Mouse (Mus musculus) 416B (cell line): ENCODE measurements around the gene Atf3.

ENCODE experiments used
- DNase-seq: peaks from one replicate; pipeline ENCODE4 v3.0.0; 2011; ENCODE audit warnings: low read depth

The Atf3 gene

DNA sequence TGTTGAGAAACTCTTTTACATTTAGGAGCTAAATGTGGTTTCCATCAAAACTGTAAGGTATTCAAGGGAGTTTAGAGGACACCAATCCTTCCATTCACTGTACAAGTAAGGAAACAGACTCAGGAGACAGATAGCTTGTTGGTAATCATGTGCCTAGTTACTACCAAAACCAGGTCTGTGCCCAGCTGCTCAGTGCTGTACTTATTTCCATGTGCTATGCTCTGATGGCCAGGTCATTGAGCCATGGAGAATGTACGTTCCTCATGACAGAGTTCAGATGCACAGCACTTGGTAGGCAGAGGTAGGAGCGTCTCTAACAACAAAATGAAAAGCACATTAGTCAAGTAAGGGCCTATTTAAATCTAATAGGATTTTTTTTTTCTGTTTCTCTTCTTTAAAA, 8.7 kb upstream of the Atf3 start:
- DNase-seq: no peak

DNA sequence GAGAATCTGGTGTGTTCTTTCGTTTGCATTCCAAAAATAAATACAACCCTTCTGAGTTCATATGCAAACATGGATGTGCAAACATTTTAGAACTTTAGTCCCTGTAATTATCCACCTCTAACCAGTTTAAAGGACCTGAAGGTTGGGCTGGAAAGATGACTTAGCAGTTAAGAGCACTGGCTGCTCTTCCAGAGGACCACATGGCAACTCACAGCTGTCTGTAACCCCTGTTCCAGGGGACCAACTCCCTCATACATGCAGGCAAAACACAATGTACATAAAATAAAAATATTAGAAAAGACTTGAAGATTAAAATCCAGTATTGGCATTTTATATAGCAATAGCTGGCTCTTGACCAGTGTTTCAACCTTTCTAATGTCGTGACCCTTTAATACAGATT, 7.9 kb upstream of the Atf3 start:
- DNase-seq: no peak

DNA sequence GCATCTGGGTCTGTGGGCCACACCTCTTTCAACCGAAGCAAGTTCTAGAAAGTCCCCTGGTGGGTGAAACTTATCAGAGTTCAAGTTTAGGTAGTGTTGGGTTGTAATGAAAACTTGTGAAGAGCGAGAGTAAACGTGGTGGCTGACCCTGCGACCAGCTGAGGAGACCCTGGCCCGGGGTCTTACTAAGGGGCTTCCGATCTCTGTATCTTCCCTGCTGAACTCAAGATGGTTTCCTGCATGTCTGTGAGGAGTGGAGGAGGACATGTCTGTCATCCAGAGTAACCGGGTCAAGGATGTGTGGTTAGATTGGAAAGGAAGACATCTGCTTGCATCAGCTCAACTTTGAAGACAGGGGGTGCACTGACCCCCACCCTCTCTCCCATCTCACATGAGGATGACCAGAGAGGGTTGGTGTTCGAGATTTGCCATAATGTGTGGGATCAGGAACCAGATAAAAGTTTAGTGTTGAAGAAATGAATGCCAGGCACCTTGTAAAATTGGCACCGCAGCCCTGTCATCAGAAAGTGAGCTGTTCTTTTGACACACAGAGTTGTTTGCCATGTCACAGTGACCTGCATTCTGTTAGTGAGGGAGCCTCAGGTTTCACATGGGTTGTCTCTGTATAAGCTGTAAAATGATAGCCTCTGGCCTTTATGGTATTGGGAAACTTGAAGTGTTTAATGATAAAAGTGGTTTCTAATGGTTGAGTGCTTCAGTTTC, 7.3 kb upstream of the Atf3 start:
- DNase-seq: peak; percentile 78

DNA sequence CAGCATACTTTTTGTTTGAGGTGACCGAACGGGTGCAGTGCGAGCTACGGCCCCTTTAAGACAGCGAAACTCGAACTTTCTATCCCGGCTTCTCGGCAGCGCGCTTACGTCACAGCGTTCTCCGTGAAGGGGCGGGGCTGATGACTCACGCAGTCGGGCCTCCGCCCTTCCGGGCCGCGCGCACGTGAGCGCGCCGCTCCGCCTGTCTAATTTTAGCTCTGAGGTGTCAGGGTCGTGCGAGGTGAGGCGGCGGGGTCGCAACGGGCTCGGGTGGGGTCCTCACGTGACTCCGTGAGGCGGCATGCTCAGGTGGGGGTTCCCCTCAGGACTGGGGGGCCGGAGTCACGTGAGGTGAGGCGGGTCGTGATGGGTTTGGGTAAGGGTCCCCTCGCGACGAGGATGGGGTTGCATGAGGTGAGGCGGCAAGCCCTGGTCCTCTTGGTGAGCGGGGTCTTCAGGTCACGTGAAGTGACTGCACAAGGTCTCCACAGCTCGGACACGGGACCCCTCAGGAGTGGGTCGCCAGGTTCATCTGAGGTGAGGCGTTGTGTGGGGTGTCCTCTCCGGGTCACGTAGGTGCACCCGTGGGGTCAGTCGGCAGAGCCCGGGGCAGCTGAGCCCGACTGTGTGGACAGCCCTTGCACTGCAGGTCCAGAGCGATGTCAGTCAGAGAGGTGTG, 6.6 kb upstream of the Atf3 start:
- peak; percentile 91 for DNase-seq

DNA sequence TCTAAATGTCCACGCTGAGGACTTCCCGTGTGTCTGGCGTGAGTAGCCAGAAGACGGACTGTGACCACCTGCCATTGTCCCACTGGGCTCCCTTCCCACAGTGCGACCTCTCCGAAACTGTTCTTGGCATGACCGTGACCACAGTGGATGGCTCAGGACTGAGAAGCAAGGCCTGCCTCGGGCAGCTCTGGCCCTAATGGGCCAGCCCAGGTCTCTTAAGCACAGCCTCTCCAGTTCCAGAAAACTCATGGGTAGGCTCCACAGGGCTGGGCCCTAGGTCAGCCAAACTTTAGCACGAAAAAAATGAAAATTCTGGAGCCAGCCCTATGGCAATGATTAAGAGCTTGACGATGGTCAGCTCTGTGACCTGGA, 6.1 kb upstream of the Atf3 start:
- DNase-seq: no peak

DNA sequence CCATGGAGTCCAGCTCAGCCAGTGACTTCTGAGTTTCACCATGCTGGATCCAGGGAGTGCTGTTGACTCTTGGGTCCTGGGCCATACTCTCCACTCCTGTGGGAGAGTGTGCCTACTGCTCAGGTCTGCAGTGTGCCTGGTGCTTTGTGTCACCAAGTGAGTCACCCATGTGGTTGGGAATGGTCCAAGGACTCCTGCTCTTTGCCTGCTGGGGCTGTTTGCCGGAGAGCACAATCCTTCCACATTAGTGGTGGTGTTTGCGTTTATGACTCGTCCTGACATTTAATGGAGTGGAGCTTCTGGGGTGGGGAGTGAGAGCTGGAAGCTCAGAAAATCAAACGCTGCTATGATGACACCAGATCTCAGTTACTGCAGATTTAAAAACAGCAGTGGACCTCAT, 4.2 kb upstream of the Atf3 start:
- no peak for DNase-seq

DNA sequence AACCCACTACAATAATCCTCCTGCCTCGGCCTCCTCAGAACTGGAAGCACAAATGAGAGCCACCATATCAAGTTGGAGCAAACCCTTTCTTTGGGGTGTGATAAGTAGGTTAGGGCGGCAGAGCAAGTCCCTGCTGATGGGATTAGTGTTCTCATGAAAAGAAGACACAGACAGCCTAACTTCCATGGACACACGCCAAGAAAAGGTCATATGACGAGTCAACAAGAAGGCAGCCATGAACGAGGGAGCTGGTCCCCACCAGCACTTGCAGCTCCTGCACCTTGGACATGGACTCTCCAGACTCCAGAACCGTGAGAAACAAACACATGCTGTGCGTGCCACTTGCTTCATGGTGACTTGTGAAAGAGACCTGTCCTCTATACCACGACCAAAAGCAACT, 2.7 kb upstream of the Atf3 start:
- DNase-seq: no peak

DNA sequence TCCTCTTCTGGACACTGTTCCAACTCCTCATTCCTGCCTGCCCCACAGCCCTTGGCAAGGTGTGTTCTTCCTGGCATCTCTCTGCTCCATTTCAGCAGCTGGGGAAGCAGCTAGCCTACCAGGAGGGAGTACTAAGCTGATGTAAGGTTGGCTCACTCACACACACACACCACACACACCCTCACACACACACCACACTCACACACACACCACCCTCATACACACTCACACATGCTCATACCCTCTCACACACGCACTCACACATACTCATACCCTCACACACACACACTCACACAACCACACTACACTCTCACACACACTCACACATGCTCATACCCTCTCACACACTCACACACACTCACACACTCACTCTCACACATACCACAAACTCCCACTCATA, 1.9 kb upstream of the Atf3 start:
- DNase-seq: no peak

DNA sequence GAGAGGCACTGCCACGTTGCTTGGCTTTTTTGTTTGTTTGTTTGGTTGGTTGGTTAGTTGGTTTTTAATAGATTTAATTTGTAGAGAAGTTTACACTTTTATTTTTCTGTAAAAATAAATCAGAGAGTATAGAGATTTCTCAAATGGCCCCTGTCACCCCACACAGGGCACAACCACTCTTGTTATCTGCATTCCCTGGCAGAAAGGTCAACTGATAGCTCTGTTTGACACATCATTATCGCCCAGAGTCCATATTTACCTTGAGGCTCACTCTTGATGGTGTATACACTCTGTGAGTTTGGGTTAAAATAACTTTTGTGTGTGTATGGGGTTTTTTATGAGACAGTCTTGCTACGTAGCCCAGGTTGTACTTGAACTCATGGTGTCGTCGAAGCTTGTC, 744 bp upstream of the Atf3 start:
- DNase-seq: no peak

DNA sequence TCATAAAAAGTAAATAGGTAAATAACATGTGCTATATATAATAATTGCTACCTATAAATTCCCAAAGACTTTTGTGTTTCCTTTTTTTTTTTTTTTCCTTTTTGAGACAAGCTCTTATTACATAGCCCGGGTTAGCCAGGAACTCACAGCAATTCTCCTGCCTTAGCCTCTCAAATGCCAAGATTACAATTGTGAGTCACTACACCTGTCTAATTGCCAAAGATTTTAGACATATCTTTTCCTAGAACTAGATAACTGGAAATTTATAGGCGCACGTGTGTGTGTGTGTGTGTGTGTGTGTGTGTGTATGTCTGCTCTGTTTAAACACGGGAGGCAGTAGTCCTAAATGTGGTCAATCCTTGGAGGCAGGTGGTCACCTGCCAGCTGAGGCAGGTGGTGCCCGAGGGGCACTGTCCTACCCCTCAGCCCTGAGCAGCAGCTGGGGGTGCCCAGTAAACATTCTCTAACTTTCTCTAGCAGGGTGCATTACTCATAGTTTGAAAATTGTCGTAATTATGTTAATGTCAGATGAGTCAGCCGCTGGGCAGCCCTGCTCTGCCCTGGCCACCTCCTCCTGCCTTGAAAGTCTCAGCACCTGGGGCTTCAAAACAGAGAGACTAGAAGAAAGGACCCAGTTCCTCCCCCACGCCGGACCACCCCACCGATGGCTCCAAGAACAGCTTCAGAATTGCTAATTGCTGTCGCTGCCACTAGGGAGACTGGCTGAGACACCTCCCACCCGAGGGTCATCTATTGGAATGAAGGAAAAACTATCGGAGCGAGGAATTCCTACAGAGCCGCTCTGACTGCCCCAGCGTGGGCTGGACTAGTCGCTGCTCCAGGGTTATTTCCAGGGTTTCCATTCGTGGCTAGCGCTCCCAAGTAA, 1.8 kb downstream of the Atf3 start:
- no peak for DNase-seq

DNA sequence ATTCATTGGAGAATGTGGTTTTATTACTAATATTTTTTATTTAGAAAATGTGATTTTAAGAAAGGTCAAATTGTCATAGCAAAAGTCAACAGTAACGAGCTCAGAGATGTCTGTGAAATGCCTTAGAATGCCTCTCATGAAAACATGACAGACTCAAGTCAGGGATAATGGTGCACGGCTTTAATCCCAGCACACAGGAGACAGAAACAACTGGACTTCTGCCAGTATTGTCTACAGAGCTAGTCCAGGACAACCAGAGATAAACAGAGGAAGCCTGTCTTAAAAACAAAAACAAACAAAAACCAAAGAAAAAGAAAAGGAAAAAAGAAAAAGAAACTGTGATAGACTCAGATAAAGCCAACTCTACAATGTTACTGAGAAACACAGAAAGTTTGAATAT, 6.7 kb downstream of the Atf3 start:
- DNase-seq: no peak

DNA sequence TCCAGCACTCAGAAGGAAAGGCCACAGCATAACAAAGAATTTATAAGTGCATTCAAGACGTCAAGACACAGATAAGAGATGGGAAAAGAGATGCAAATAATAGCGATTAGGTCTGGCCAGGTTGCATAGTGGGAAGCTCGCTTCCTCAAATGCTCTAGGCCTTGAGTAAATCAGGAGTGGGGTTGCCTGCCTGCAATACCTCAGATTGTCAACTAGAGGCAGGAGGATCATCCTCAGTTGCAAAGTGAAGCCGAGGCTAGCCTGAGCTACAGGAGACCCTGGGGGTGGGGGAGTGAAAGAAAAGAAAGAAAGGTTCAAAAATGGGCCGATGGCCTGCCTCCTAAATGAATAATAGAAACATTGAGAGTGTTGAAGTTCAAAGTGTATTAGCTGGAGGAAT, 12.0 kb downstream of the Atf3 start:
- no peak for DNase-seq

DNA sequence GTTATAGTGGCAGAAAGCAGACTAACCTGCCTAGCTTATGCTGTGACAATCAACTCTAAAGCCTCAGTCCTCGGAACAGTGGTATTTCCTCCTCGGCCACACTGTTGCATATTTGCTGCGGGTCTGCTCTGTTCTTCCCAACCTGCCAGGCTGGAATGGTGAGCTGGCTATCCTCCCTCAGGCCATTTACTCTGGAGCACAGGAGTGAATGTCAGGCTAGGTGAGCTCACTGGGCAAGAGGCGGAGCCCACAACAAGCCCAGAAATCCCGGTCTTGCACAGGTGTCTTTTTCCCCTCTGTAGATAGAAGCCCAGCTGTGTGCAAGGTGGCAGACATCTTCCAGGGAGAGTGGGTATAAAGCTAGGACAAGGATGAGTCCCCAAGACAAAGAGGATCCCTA, 13.0 kb downstream of the Atf3 start:
- DNase-seq: no peak

DNA sequence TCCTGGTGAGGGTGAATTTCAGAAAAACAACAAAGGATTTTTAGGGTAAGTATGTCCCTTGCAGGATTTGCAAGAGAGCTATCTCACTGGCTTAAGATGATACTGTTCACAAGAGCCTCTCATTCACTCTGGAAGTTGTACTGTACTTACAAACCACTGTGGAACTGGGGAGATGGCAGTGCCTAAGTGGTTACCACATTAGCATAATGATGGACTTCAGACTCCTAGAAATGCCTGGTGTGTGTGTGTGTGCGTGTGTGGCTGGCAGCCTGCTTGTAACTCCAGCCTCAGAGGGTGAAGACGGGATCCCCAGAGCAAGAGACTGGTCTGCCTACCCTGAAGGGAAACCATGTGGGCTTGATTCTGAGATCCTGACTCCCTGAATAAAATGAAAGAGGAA, 14.3 kb downstream of the Atf3 start:
- no peak for DNase-seq

DNA sequence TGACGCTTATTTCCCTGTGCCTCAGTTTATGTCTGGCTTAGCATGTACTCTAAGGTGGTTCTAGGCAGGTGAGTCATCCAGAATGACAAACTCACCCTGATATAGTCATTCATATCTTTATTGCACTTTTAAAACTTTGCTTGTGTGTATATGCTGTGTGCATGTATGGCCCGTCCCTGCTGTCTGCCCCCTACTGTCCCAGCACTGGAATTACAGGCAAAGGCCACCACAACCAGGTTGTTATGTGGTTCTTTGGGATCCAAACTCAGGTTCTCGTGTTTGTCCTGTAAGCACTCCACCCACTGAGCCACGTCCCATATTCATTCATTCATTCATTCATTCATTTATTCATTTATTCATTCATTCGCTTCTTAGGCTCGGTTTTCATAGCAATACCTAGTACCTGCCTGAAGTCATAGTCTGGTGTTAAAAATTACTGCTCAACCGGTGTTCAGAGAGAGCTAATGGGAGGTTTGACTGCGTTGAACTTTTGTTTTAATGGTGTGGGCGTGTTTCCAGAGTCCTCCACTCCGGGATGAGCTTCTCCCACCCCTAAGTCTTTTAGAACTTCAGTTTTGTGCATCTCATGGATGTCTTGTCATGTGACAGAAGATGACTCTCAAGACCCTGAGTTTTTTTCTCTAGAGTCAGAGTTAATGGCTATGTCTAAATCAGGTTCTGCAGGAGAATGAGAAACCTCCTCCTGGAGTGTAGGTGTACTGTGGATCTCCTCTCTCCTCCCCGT, 15.5 kb downstream of the Atf3 start:
- no peak for DNase-seq

DNA sequence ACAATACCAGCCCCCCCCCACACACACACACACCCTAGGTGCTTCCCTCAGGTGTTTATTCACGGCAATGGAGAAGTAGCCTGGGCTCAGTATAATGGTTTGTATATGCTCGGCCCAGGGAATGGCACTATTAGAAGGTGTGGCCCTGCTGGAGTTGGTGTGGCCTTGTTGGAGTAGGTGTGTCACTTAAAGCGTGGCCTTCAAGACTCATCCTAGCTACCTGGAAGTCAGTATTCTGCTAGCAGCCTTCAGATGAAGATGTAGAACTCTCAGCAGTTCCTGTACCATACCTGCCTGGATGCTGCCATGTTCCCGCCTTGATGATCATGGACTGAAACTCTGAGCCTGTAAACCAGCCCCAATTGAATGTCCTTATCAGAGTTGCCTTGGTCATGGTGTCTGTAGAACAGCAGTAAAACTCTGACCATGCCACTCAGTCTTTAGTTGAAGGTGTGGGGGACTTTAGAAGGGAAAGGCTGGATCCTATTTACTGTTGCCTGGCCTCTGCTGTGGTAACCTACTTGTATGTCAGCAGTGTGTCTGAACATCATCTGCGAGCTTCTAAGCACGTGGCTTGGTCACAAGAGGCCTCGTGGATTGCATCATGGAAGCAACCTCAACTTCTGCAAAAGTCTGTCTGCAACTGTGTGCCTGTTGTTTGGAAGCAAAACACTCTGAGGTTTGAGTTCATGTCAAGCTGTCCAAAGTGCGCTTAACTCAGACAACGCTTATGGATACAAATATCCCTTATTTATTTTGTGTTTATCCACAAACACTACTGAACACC, 16.8 kb downstream of the Atf3 start:
- peak; percentile 74 for DNase-seq

DNA sequence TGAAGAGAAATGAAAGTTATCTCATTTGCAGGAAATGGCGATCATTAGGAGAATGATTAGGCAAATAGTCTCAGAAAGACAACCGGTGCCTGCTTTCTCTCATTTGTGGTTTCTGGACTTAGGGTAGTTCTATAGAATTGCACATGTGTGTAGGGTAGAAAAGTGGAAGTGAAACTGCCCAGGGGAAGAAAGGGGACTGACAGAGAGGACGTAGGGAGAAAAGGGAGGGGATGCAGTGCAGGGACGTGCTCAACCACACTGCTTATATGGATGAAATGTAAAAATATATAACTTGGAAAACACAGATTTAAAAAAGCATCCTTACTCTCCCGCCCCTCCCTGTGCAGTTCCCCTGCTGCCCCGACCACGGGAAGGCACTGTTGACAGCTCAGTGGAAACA, 19.9 kb downstream of the Atf3 start:
- peak; percentile 43 for DNase-seq

DNA sequence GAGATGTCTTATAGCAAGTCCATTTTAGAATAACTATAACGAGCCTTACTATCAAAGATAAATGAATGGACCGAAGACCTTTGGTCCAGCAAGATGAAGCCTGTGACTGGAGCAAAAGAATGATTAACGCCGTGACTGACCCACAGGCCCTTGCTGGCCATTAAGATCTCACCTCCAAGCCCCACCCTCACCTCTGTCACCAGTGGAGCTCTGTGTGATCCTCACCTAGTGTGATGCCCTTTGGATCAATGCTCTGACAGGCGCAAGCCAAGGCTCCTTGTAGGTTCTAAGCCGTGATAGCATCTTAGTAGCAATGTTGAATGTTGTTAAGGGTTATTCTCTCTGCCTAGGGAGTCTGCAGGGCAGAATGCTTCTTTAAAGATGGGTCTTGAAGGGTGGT, 21.8 kb downstream of the Atf3 start:
- no peak for DNase-seq

DNA sequence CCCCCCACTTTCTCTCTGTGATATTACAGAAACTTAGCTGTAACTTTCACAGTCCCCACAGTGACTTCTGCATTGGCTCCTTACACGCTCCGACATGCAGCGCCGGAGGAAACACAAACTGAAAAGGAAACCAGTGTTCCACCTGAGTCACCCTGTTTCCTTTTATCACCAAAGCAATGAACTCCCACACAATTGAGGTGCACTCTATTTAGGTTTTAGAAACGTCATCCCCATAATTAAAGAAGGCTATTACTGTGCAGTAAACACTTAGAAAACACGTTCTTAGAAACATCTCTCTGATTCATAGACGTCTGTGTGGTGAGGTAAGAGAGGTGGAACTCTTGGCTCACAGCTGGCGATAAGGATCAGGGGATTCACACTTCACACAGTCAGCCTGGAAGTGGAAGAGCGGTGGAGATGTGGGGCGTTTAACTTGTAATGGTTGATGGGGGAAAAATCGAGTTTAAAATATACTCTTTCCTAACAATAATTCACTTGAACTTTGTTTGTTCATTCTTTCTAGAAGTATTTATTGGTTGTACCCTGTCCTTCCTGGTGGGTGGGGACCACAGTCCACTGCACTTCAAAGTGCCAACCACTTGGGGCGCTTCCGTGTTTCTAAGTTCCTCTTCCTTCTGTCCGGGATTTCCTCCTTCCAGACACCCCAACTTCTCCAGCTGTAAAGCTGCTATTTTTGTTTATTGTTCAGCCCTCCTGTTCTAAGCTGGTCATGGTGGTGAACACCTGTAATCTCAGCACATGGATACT, 24.0 kb downstream of the Atf3 start:
- DNase-seq: peak; percentile 63

DNA sequence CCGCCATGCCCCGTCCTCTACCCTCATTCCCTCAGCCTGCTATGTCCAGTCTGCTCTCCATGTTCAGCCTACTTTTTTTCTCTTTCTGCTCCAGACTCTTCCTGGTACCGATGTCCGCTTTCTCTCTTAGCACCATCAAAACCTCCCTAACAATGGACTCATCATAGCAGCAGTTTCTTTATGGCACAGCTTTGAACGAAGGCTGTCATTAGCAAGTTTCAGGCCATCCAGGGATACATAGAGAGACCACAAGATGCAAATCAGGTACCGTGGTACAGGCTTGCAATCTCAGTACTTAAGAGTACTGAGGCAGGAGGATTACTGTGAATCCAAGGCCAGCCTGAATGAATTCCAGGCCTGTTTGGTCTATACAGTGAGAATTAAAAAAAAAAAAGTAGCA, 25.1 kb downstream of the Atf3 start:
- DNase-seq: no peak

DNA sequence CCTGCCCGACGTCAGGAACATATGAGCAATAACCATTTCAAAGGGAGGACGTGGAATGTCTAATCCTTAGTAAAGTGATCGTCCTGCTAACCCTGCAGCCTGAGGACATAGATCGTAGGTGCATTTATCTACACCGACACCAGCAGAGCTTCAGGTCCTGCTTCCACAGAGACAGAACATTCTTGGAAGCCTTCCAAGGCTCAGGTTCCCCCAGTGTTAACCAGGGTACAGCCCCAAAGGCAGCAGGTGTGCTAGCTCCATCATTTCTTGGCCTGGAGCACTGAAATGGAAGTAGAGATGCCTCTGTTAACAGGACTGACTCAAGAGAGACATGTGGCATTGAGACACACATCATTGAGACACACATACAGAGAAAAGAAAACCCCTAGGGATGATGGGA, 25.6 kb downstream of the Atf3 start:
- DNase-seq: no peak
